Mouse (Mus musculus): ENCODE results near the gene Them7. TPM values are rescaled to one million over a fixed set of nuclear protein-coding genes. Genes with fewer than 3 reads are reported as not detected.

The Them7 gene
- polyA plus RNA-seq, 1 experiment from 2014 or later: not detected

DNA sequence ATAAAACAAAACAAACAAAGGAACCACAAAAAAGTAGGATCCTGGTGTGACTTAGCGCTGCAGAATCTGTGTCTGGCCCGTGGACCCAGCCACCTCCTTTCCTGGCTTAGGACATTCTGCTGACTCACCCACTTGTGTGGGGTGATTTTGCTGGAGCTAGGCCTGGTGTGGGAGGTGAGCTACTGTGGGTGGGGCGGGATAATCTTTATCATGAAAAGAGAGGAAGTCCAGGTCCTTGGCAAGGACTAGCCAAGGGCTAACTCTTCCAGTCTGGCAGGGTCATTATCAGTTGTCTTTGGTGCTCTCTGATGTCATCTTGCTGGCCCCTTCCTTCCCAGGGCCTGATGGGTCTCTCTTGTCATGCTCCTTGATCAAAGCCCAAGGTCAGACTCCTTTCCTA is 27.9 kb downstream of the Them7 start:
- Histone ChIP-seq H3K36me3 (ENCODE audit: inconsistent target) (no peaks in the 10 kb centered on the region), H3K79me2 (ENCODE audit: inconsistent target) (no peaks in the 10 kb centered on the region), H3K27ac (no peak overlapping the region), H3K4me3 (ENCODE audit: inconsistent target) (no peak overlapping the region)
- WGBS (ENCODE audit: missing documents): 22% methylated on average over 3 of the region's 3 CpGs

- H3K79me2 ChIP-seq (ENCODE audit: inconsistent target): no peaks in the 10 kb centered on the region
- H3K27ac ChIP-seq: no peak overlapping the region
- no peaks in the 10 kb centered on the region for H3K36me3 ChIP-seq (ENCODE audit: inconsistent target)
- 73% methylated on average over 7 of the region's 7 CpGs for WGBS (ENCODE audit: missing documents)
- no peak overlapping the region for H3K4me3 ChIP-seq (ENCODE audit: inconsistent target)
Observed at GRCm38 (mm10) chr2:105252824-105253223, 28.7 kb downstream of the Them7 start.

DNA sequence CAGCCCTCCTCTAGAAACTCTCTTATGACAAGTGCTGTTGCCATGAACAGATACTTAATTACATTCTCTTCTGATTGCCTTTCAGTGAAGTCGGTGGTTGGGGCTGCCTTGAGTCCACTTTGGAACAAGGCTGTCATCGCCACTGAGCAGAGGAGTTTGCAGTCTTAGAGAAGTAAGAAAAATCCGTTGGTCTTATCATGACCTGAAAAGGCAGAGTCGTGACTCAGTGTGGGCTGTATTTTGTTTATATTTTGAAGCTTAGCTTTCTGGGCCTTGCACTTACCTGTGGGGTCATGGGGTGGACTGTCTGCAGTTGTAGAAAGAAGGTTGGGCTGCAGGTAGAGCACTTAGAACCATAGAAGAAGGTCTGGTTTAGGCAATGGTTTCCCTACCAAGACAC is 31.3 kb downstream of the Them7 start:
- Histone ChIP-seq H3K4me3 (ENCODE audit: inconsistent target) (no peak overlapping the region), H3K27ac (no peak overlapping the region), H3K79me2 (ENCODE audit: inconsistent target) (no peaks in the 10 kb centered on the region), H3K36me3 (ENCODE audit: inconsistent target) (no peaks in the 10 kb centered on the region)
- WGBS (ENCODE audit: missing documents): 84% methylated on average over 4 of the region's 4 CpGs

DNA sequence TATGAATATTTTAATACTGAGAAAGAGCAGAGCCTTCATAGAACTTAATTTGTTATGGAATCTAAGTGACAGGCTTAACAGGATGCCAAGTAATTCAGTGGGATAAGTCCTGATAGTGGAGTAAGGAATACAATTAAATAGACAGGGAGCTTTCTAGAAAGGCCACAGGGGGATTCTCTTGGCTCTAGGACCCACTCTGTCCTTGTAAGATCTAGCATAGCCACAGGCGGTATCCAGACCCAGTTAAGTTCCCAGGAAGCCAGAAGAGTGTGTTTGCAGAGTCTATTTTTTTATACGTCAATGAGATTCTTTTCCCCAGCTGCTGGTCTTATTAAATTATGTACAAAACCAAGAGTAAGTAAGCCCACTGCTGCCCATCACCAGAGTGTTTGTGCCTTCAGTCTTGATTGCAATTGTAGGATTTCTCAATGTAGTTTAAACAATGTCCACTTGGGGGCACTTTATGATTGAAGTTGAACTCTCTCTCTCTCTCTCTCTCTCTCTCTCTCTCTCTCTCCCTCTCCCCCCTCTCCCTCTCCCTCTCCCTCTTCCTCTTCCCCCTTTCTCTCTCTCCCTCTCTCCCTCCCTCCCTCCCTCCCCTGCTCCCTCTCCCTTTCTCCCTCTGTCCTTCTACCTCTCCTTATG is 32.4 kb downstream of the Them7 start:
- Histone ChIP-seq H3K36me3 (ENCODE audit: inconsistent target) (no peaks in the 10 kb centered on the region), H3K79me2 (ENCODE audit: inconsistent target) (no peaks in the 10 kb centered on the region), H3K4me3 (ENCODE audit: inconsistent target) (no peak overlapping the region), H3K27ac (no peak overlapping the region)
- 85% methylated on average over 2 of the region's 2 CpGs for WGBS (ENCODE audit: missing documents)

DNA sequence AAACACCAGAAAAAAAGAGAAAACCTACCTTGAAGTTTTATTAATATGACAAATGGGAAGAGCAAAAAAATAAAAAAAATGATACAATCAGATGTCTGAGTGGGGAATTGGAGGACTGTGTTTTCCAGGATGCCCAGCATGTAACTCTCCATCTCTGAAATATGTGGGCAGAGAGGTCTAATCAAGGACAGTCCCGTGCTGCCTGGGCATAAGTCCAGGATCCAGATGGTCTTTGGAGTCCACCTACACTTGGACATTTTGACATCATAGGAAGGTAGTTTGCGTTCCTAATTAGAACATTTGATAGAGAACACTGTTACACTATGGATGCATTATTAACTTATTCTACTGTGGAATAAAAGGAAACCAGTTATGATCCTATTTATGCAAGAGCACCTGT is 33.3 kb downstream of the Them7 start:
- WGBS (ENCODE audit: missing documents): 69% methylated on average over 2 of the region's 2 CpGs
- Histone ChIP-seq H3K36me3 (ENCODE audit: inconsistent target) (no peaks in the 10 kb centered on the region), H3K27ac (no peak overlapping the region), H3K79me2 (ENCODE audit: inconsistent target) (no peaks in the 10 kb centered on the region), H3K4me3 (ENCODE audit: inconsistent target) (no peak overlapping the region)

DNA sequence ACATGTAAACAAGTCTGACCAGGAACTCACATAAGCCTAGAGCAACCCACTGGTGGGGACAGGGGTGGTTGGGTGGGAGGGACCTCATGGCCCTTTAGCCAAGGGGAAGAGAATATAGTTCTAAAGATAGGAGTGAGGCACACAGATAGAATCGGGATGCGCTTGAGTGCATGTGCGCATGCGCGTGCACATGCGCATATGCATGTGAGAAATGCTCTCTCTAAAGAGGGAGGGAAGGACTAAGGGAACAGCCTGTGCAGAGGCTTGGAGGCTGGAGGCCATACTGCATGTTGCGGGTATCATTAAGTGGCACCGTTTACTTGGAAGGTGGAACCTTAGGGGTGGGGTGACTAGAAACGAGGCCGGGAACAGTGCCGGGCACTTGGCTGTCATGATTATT is 37.2 kb downstream of the Them7 start:
- H3K79me2 ChIP-seq (ENCODE audit: inconsistent target): no peaks in the 10 kb centered on the region
- no peak overlapping the region for H3K27ac ChIP-seq
- 95% methylated on average over 11 of the region's 11 CpGs for WGBS (ENCODE audit: missing documents)
- no peaks in the 10 kb centered on the region for H3K36me3 ChIP-seq (ENCODE audit: inconsistent target)
- no peak overlapping the region for H3K4me3 ChIP-seq (ENCODE audit: inconsistent target)

GRCm38 (mm10) chr2:105263219-105263618 is 39.1 kb downstream of the Them7 start:
- H3K36me3 ChIP-seq (ENCODE audit: inconsistent target): no peaks in the 10 kb centered on the region
- WGBS (ENCODE audit: missing documents): 64% methylated on average over 2 of the region's 2 CpGs
- H3K4me3 ChIP-seq (ENCODE audit: inconsistent target): no peak overlapping the region
- no peak overlapping the region for H3K27ac ChIP-seq
- no peaks in the 10 kb centered on the region for H3K79me2 ChIP-seq (ENCODE audit: inconsistent target)

- 89% methylated on average over 6 of the region's 6 CpGs for WGBS (ENCODE audit: missing documents)
Observed at GRCm38 (mm10) chr2:105282407-105283077, 58.4 kb downstream of the Them7 start.

GRCm38 (mm10) chr2:105283811-105284210 is 59.7 kb downstream of the Them7 start:
- Histone ChIP-seq H3K4me3 (ENCODE audit: inconsistent target) (no peak overlapping the region), H3K27ac (no peak overlapping the region), H3K36me3 (ENCODE audit: inconsistent target) (no peaks in the 10 kb centered on the region), H3K79me2 (ENCODE audit: inconsistent target) (no peaks in the 10 kb centered on the region)

More at GRCm38 (mm10) chr2:105282407-105283077, 58.4 kb downstream of the Them7 start:
- no peaks in the 10 kb centered on the region for H3K36me3 ChIP-seq (ENCODE audit: inconsistent target)
- no peak overlapping the region for H3K4me3 ChIP-seq (ENCODE audit: inconsistent target)
- H3K79me2 ChIP-seq (ENCODE audit: inconsistent target): no peaks in the 10 kb centered on the region
- no peak overlapping the region for H3K27ac ChIP-seq

DNA sequence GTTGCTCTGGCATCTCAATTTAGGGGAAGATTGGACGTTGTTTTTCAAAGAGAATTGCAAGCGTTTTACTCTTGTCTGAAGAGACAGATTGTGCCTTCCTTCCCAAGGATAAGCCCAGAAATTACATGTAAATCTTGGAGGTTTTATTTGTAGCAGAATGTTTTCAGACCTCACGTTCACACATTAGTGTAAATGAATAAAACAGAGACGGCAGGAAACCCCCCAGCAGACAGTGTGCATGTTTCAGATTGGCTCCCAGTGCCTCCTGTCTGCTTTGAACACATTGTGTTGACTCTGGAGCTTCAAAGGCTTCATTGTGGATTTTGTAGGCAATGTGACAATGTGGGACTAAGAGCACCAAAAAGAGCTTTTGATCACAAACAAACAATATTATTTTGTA is 60.7 kb downstream of the Them7 start:
- Histone ChIP-seq H3K27ac (no peak overlapping the region), H3K36me3 (ENCODE audit: inconsistent target) (no peaks in the 10 kb centered on the region), H3K79me2 (ENCODE audit: inconsistent target) (no peaks in the 10 kb centered on the region), H3K4me3 (ENCODE audit: inconsistent target) (no peak overlapping the region)
- 84% methylated on average over 4 of the region's 4 CpGs for WGBS (ENCODE audit: missing documents)

- no peaks in the 10 kb centered on the region for H3K79me2 ChIP-seq (ENCODE audit: inconsistent target)
- no peak overlapping the region for H3K4me3 ChIP-seq (ENCODE audit: inconsistent target)
- H3K27ac ChIP-seq: no peak overlapping the region
- no peaks in the 10 kb centered on the region for H3K36me3 ChIP-seq (ENCODE audit: inconsistent target)
- 82% methylated on average over 1 of the region's 1 CpGs for WGBS (ENCODE audit: missing documents)
Observed at GRCm38 (mm10) chr2:105295823-105296222, 71.7 kb downstream of the Them7 start.

- 93% methylated on average over 1 of the region's 1 CpGs for WGBS (ENCODE audit: missing documents)
- Histone ChIP-seq H3K79me2 (ENCODE audit: inconsistent target) (no peaks in the 10 kb centered on the region), H3K4me3 (ENCODE audit: inconsistent target) (no peak overlapping the region), H3K36me3 (ENCODE audit: inconsistent target) (no peaks in the 10 kb centered on the region), H3K27ac (no peak overlapping the region)
Observed at GRCm38 (mm10) chr2:105298888-105299287, 74.8 kb downstream of the Them7 start.

DNA sequence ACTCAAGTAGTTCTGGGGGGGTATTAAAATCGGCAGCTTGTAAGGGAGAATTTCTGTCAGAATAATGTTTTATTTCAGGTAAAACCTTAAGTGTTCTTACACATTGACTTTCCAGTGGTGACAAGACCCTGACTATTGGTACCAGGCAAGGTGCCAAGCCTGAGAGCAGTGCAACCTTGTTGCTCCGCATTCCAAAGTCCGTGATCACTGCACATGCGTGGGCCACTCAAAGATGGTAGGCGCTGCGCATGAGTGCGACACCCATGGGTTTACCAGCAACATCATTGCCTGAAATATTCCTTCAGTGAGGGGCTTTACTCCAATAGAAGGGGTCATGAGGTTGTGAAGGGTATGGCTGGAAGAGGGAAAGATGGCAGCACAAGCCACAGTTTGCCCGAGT is 77.0 kb downstream of the Them7 start:
- WGBS (ENCODE audit: missing documents): 96% methylated on average over 8 of the region's 8 CpGs
- Histone ChIP-seq H3K36me3 (ENCODE audit: inconsistent target) (no peaks in the 10 kb centered on the region), H3K4me3 (ENCODE audit: inconsistent target) (no peak overlapping the region), H3K79me2 (ENCODE audit: inconsistent target) (no peaks in the 10 kb centered on the region), H3K27ac (no peak overlapping the region)

GRCm38 (mm10) chr2:105301531-105301930 is 77.4 kb downstream of the Them7 start:
- no peak overlapping the region for H3K27ac ChIP-seq
- H3K4me3 ChIP-seq (ENCODE audit: inconsistent target): no peak overlapping the region
- H3K79me2 ChIP-seq (ENCODE audit: inconsistent target): no peaks in the 10 kb centered on the region
- WGBS (ENCODE audit: missing documents): 90% methylated on average over 10 of the region's 10 CpGs
- H3K36me3 ChIP-seq (ENCODE audit: inconsistent target): no peaks in the 10 kb centered on the region

DNA sequence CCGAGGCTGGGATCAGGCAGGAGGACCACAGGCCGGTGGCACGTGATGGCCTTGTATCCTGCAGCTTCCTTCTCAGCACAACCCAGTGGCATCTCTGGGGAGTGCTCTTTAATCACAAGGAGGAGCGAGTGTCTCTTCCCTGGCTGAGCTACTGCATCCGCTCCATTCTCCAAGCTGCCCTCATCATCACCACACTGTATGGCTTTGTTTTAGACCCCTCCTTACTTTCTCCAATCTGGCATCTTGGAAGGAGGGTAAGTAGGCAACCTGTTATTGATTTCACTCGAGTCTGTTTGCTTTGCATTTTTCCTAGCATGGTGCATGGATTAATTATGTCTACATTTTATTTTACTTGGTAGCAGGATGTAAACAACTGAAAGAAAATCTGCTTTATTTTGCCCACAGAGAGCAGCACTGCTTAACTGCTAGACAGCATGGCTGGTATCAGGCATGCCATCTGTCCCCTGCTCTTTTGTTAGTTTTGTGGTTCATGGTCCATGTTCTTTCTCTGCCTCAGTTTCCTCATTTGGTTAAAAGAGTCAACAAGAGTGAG is 79.9 kb downstream of the Them7 start:
- H3K27ac ChIP-seq: no peak overlapping the region
- no peaks in the 10 kb centered on the region for H3K79me2 ChIP-seq (ENCODE audit: inconsistent target)
- WGBS (ENCODE audit: missing documents): 89% methylated on average over 6 of the region's 6 CpGs
- no peaks in the 10 kb centered on the region for H3K36me3 ChIP-seq (ENCODE audit: inconsistent target)
- no peak overlapping the region for H3K4me3 ChIP-seq (ENCODE audit: inconsistent target)

Data from macrophage (primary cell).